Mouse (Mus musculus): ENCODE measurements at regions not wholly inside any gene's neighbourhood (a gene's known extent, or its start where the extent isn't known, plus 50 kb on each side); places are given as distances from the start of the nearest gene placed in this dataset.

GRCm38 (mm10) chr8:7092831-7093230 lies 1568.2 kb downstream of the Efnb2 start:
- Histone ChIP-seq H3K27ac (ENCODE audit: low read depth, low read length) (no peak overlapping the region), H3K4me3 (ENCODE audit: low read depth, low read length) (no peak overlapping the region), H3K27me3 (ENCODE audit: control insufficient read depth, insufficient read depth, low read length) (no peaks in the 10 kb centered on the region), H3K9ac (ENCODE audit: low read length) (no peak overlapping the region), H3K36me3 (ENCODE audit: control insufficient read depth, insufficient read depth, low read length) (no peaks in the 10 kb centered on the region), H3K9me3 (ENCODE audit: control insufficient read depth, low read length) (no peaks in the 10 kb centered on the region), H3K4me2 (no peak overlapping the region), H3K4me1 (ENCODE audit: control insufficient read depth, insufficient read depth, low read length) (no peaks in the 10 kb centered on the region)
- 71% methylated on average over 2 of the region's 2 CpGs for WGBS
- DNase-seq (ENCODE audit: low spot score, missing footprints) (no peak), ATAC-seq (ENCODE audit: low FRiP score) (no peak)

- Histone ChIP-seq H3K27me3 (ENCODE audit: control insufficient read depth, insufficient read depth, low read length) (no peaks in the 10 kb centered on the region), H3K4me3 (ENCODE audit: low read depth, low read length) (no peak overlapping the region), H3K9ac (ENCODE audit: low read length) (no peak overlapping the region), H3K4me1 (ENCODE audit: control insufficient read depth, insufficient read depth, low read length) (no peaks in the 10 kb centered on the region), H3K36me3 (ENCODE audit: control insufficient read depth, insufficient read depth, low read length) (no peaks in the 10 kb centered on the region), H3K4me2 (no peak overlapping the region), H3K9me3 (ENCODE audit: control insufficient read depth, low read length) (no peaks in the 10 kb centered on the region), H3K27ac (ENCODE audit: low read depth, low read length) (no peak overlapping the region)
- DNase-seq (ENCODE audit: low spot score, missing footprints) (no peak), ATAC-seq (ENCODE audit: low FRiP score) (no peak)
- 55% methylated on average over 2 of the region's 2 CpGs for WGBS
Measured at GRCm38 (mm10) chr8:7088123-7088522, 1572.9 kb downstream of the Efnb2 start.

GRCm38 (mm10) chr8:7060255-7060656 lies 1600.8 kb downstream of the Efnb2 start:
- Histone ChIP-seq H3K9ac (ENCODE audit: low read length) (no peak overlapping the region), H3K4me3 (ENCODE audit: low read depth, low read length) (no peak overlapping the region), H3K27me3 (ENCODE audit: control insufficient read depth, insufficient read depth, low read length) (no peaks in the 10 kb centered on the region), H3K36me3 (ENCODE audit: control insufficient read depth, insufficient read depth, low read length) (no peaks in the 10 kb centered on the region), H3K27ac (ENCODE audit: low read depth, low read length) (no peak overlapping the region), H3K4me1 (ENCODE audit: control insufficient read depth, insufficient read depth, low read length) (no peaks in the 10 kb centered on the region), H3K9me3 (ENCODE audit: control insufficient read depth, low read length) (no peaks in the 10 kb centered on the region), H3K4me2 (no peak overlapping the region)
- DNase-seq (ENCODE audit: low spot score, missing footprints) (no peak), ATAC-seq (ENCODE audit: low FRiP score) (no peak)
- 84% methylated on average over 4 of the region's 4 CpGs for WGBS

- no peaks in the 10 kb centered on the region for H3K9me3 ChIP-seq (ENCODE audit: control insufficient read depth, low read length)
- ATAC-seq (ENCODE audit: low FRiP score) = no peak
- no peaks in the 10 kb centered on the region for H3K27me3 ChIP-seq (ENCODE audit: control insufficient read depth, insufficient read depth, low read length)
- H3K4me2 ChIP-seq = no peak overlapping the region
- no peak overlapping the region for H3K27ac ChIP-seq (ENCODE audit: low read depth, low read length)
- 86% methylated on average over 3 of the region's 3 CpGs for WGBS
- no peaks in the 10 kb centered on the region for H3K4me1 ChIP-seq (ENCODE audit: control insufficient read depth, insufficient read depth, low read length)
- no peak overlapping the region for H3K4me3 ChIP-seq (ENCODE audit: low read depth, low read length)
- no peak for DNase-seq (ENCODE audit: low spot score, missing footprints)
- H3K36me3 ChIP-seq (ENCODE audit: control insufficient read depth, insufficient read depth, low read length) = no peaks in the 10 kb centered on the region
- H3K9ac ChIP-seq (ENCODE audit: low read length) = no peak overlapping the region
Measured at GRCm38 (mm10) chr8:7026247-7026844, 1634.7 kb downstream of the Efnb2 start.

GRCm38 (mm10) chr8:7024336-7024735 lies 1636.7 kb downstream of the Efnb2 start:
- H3K4me2 ChIP-seq = no peak overlapping the region
- 93% methylated on average over 3 of the region's 3 CpGs for WGBS
- H3K4me3 ChIP-seq (ENCODE audit: low read depth, low read length) = no peak overlapping the region
- no peaks in the 10 kb centered on the region for H3K4me1 ChIP-seq (ENCODE audit: control insufficient read depth, insufficient read depth, low read length)
- no peak overlapping the region for H3K27ac ChIP-seq (ENCODE audit: low read depth, low read length)
- H3K9me3 ChIP-seq (ENCODE audit: control insufficient read depth, low read length) = no peaks in the 10 kb centered on the region
- no peaks in the 10 kb centered on the region for H3K36me3 ChIP-seq (ENCODE audit: control insufficient read depth, insufficient read depth, low read length)
- ATAC-seq (ENCODE audit: low FRiP score) = no peak
- DNase-seq (ENCODE audit: low spot score, missing footprints) = no peak
- no peak overlapping the region for H3K9ac ChIP-seq (ENCODE audit: low read length)
- no peaks in the 10 kb centered on the region for H3K27me3 ChIP-seq (ENCODE audit: control insufficient read depth, insufficient read depth, low read length)

- Histone ChIP-seq H3K9me3 (ENCODE audit: control insufficient read depth, low read length) (no peaks in the 10 kb centered on the region), H3K4me1 (ENCODE audit: control insufficient read depth, insufficient read depth, low read length) (no peaks in the 10 kb centered on the region), H3K4me2 (no peak overlapping the region), H3K27ac (ENCODE audit: low read depth, low read length) (no peak overlapping the region), H3K27me3 (ENCODE audit: control insufficient read depth, insufficient read depth, low read length) (no peaks in the 10 kb centered on the region), H3K4me3 (ENCODE audit: low read depth, low read length) (no peak overlapping the region), H3K36me3 (ENCODE audit: control insufficient read depth, insufficient read depth, low read length) (no peaks in the 10 kb centered on the region), H3K9ac (ENCODE audit: low read length) (no peak overlapping the region)
- ATAC-seq (ENCODE audit: low FRiP score) (no peak), DNase-seq (ENCODE audit: low spot score, missing footprints) (no peak)
- WGBS = 84% methylated on average over 5 of the region's 5 CpGs
Measured at GRCm38 (mm10) chr8:7011881-7012280, 1649.2 kb downstream of the Efnb2 start.

GRCm38 (mm10) chr8:6991516-6991915 lies 1669.5 kb downstream of the Efnb2 start:
- Histone ChIP-seq H3K4me1 (ENCODE audit: control insufficient read depth, insufficient read depth, low read length) (no peaks in the 10 kb centered on the region), H3K9ac (ENCODE audit: low read length) (no peak overlapping the region), H3K9me3 (ENCODE audit: control insufficient read depth, low read length) (no peaks in the 10 kb centered on the region), H3K36me3 (ENCODE audit: control insufficient read depth, insufficient read depth, low read length) (no peaks in the 10 kb centered on the region), H3K27ac (ENCODE audit: low read depth, low read length) (no peak overlapping the region), H3K27me3 (ENCODE audit: control insufficient read depth, insufficient read depth, low read length) (no peaks in the 10 kb centered on the region), H3K4me3 (ENCODE audit: low read depth, low read length) (no peak overlapping the region), H3K4me2 (no peak overlapping the region)
- DNase-seq (ENCODE audit: low spot score, missing footprints) (no peak), ATAC-seq (ENCODE audit: low FRiP score) (no peak)
- 85% methylated on average over 2 of the region's 2 CpGs for WGBS

GRCm38 (mm10) chr8:6989359-6990095 lies 1671.5 kb downstream of the Efnb2 start:
- H3K4me1 ChIP-seq (ENCODE audit: control insufficient read depth, insufficient read depth, low read length) = no peaks in the 10 kb centered on the region
- no peak overlapping the region for H3K4me3 ChIP-seq (ENCODE audit: low read depth, low read length)
- H3K27ac ChIP-seq (ENCODE audit: low read depth, low read length) = no peak overlapping the region
- ATAC-seq (ENCODE audit: low FRiP score) (no peak), DNase-seq (ENCODE audit: low spot score, missing footprints) (no peak)
- no peak overlapping the region for H3K4me2 ChIP-seq
- no peaks in the 10 kb centered on the region for H3K36me3 ChIP-seq (ENCODE audit: control insufficient read depth, insufficient read depth, low read length)
- H3K9ac ChIP-seq (ENCODE audit: low read length) = no peak overlapping the region
- no peaks in the 10 kb centered on the region for H3K9me3 ChIP-seq (ENCODE audit: control insufficient read depth, low read length)
- no peaks in the 10 kb centered on the region for H3K27me3 ChIP-seq (ENCODE audit: control insufficient read depth, insufficient read depth, low read length)
- 85% methylated on average over 3 of the region's 3 CpGs for WGBS

- DNase-seq (ENCODE audit: low spot score, missing footprints) = peak; percentile 77
- no peak overlapping the region for H3K4me3 ChIP-seq (ENCODE audit: low read depth, low read length)
Measured at GRCm38 (mm10) chr8:6973961-6974360, 1687.1 kb downstream of the Efnb2 start.

More at GRCm38 (mm10) chr8:6973961-6974360, 1687.1 kb downstream of the Efnb2 start:
- Histone ChIP-seq H3K27me3 (ENCODE audit: control insufficient read depth, insufficient read depth, low read length) (no peaks in the 10 kb centered on the region), H3K27ac (ENCODE audit: low read depth, low read length) (no peak overlapping the region), H3K9me3 (ENCODE audit: control insufficient read depth, low read length) (no peaks in the 10 kb centered on the region), H3K36me3 (ENCODE audit: control insufficient read depth, insufficient read depth, low read length) (no peaks in the 10 kb centered on the region), H3K4me1 (ENCODE audit: control insufficient read depth, insufficient read depth, low read length) (no peaks in the 10 kb centered on the region), H3K4me2 (no peak overlapping the region), H3K9ac (ENCODE audit: low read length) (no peak overlapping the region)
- peak; percentile 67; the same call in 1 of the 2 replicates for ATAC-seq (ENCODE audit: low FRiP score)

Data from midbrain, embryonic 11.5 days (tissue).